Mouse (Mus musculus): ENCODE data around the gene Slc43a2. TPM values are rescaled to one million over a fixed set of nuclear protein-coding genes. Genes with fewer than 3 reads are reported as not detected.

The Slc43a2 gene
- polyA plus RNA-seq (2014; fragmentation: Nextera tagmentation; extraction: Ambion mirVana): 4.0 and 5.1 TPM in 2 replicates

GRCm38 (mm10) chr11:75531469-75532242 is at the start of gene Slc43a2:
Gene Slc43a2, plus strand, starts transcription at chr11:75531694.
- Histone ChIP-seq H3K4me2 (replicated peaks; ENCODE audit: low read depth, low read length) (peak within 1 kb of the TSS; percentile 83), H3K4me3 (ENCODE audit: low read depth, low read length) (peak within 1 kb of the TSS; percentile 45), H3K27me3 (ENCODE audit: control insufficient read depth, insufficient read depth, low read length) (no peaks in the 10 kb centered on the region), H3K9me3 (ENCODE audit: control insufficient read depth, low read depth, low read length) (no peaks in the 10 kb centered on the region), H3K4me1 (ENCODE audit: control insufficient read depth, insufficient read depth, low read length) (peaks cover 10% of the 10 kb centered on the region; the same call in 1 of the 2 replicates), H3K9ac (replicated peaks; ENCODE audit: low read depth, low read length) (peak within 1 kb of the TSS; percentile 37; the same call in 1 of the 2 replicates), H3K36me3 (ENCODE audit: control insufficient read depth, insufficient read depth, low read length) (no peaks in the 10 kb centered on the region), H3K27ac (ENCODE audit: low read length) (peak within 1 kb of the TSS; percentile 17)
- WGBS: under 1% methylated on average over 62 of the region's 62 CpGs
- peak; percentile 91 for ATAC-seq (ENCODE audit: insufficient number of reproducible peaks, insufficient read depth, low FRiP score, low read depth)

- Histone ChIP-seq H3K4me3 (ENCODE audit: low read depth, low read length) (peak overlapping the region; percentile 72), H3K9ac (replicated peaks; ENCODE audit: low read depth, low read length) (no peak overlapping the region)
- 26% methylated on average over 3 of the region's 3 CpGs for WGBS
Observed at GRCm38 (mm10) chr11:75486192-75486591, 45.3 kb upstream of the Slc43a2 start.

GRCm38 (mm10) chr11:75486601-75487285 is 44.8 kb upstream of the Slc43a2 start, which contains the start of gene Prpf8:
Gene Prpf8, plus strand, starts transcription at chr11:75486816.
- ATAC-seq (ENCODE audit: insufficient number of reproducible peaks, insufficient read depth, low FRiP score, low read depth): peak; percentile 99
- peak within 1 kb of the TSS; percentile 41; the same call in 1 of the 2 replicates for H3K27ac ChIP-seq (ENCODE audit: low read length)
- H3K9ac ChIP-seq (replicated peaks; ENCODE audit: low read depth, low read length): peak within 1 kb of the TSS; percentile 58
- peaks cover 30% of the 10 kb centered on the region for H3K36me3 ChIP-seq (ENCODE audit: control insufficient read depth, insufficient read depth, low read length)
- no peaks in the 10 kb centered on the region for H3K27me3 ChIP-seq (ENCODE audit: control insufficient read depth, insufficient read depth, low read length)
- H3K4me1 ChIP-seq (ENCODE audit: control insufficient read depth, insufficient read depth, low read length): peaks cover 10% of the 10 kb centered on the region
- under 1% methylated on average over 52 of the region's 52 CpGs for WGBS
- H3K4me3 ChIP-seq (ENCODE audit: low read depth, low read length): peak within 1 kb of the TSS; percentile 72
- H3K9me3 ChIP-seq (ENCODE audit: control insufficient read depth, low read depth, low read length): no peaks in the 10 kb centered on the region
- H3K4me2 ChIP-seq (replicated peaks; ENCODE audit: low read depth, low read length): peak within 1 kb of the TSS; percentile 69

More at GRCm38 (mm10) chr11:75486192-75486591, 45.3 kb upstream of the Slc43a2 start:
- Histone ChIP-seq H3K36me3 (ENCODE audit: control insufficient read depth, insufficient read depth, low read length) (peaks cover 25% of the 10 kb centered on the region), H3K27me3 (ENCODE audit: control insufficient read depth, insufficient read depth, low read length) (no peaks in the 10 kb centered on the region), H3K27ac (ENCODE audit: low read length) (no peak overlapping the region), H3K4me2 (replicated peaks; ENCODE audit: low read depth, low read length) (peak overlapping the region; percentile 28), H3K9me3 (ENCODE audit: control insufficient read depth, low read depth, low read length) (no peaks in the 10 kb centered on the region), H3K4me1 (ENCODE audit: control insufficient read depth, insufficient read depth, low read length) (peaks cover 10% of the 10 kb centered on the region)
- ATAC-seq (ENCODE audit: insufficient number of reproducible peaks, insufficient read depth, low FRiP score, low read depth): peak; percentile 17; the same call in 1 of the 2 replicates

GRCm38 (mm10) chr11:75487496-75487895 is 44.0 kb upstream of the Slc43a2 start:
- Histone ChIP-seq H3K4me3 (ENCODE audit: low read depth, low read length) (peak overlapping the region; percentile 72), H3K9ac (replicated peaks; ENCODE audit: low read depth, low read length) (peak overlapping the region; percentile 58), H3K4me1 (ENCODE audit: control insufficient read depth, insufficient read depth, low read length) (peaks cover 10% of the 10 kb centered on the region), H3K36me3 (ENCODE audit: control insufficient read depth, insufficient read depth, low read length) (peaks cover 38% of the 10 kb centered on the region), H3K27ac (ENCODE audit: low read length) (no peak overlapping the region), H3K4me2 (replicated peaks; ENCODE audit: low read depth, low read length) (peak overlapping the region; percentile 69), H3K27me3 (ENCODE audit: control insufficient read depth, insufficient read depth, low read length) (no peaks in the 10 kb centered on the region), H3K9me3 (ENCODE audit: control insufficient read depth, low read depth, low read length) (no peaks in the 10 kb centered on the region)
- WGBS: 39% methylated on average over 6 of the region's 6 CpGs
- ATAC-seq (ENCODE audit: insufficient number of reproducible peaks, insufficient read depth, low FRiP score, low read depth): no peak

GRCm38 (mm10) chr11:75494296-75495049 is 37.0 kb upstream of the Slc43a2 start:
- Histone ChIP-seq H3K9me3 (ENCODE audit: control insufficient read depth, low read depth, low read length) (no peaks in the 10 kb centered on the region), H3K9ac (replicated peaks; ENCODE audit: low read depth, low read length) (no peak overlapping the region), H3K27me3 (ENCODE audit: control insufficient read depth, insufficient read depth, low read length) (no peaks in the 10 kb centered on the region), H3K36me3 (ENCODE audit: control insufficient read depth, insufficient read depth, low read length) (peaks cover 98% of the 10 kb centered on the region), H3K27ac (ENCODE audit: low read length) (no peak overlapping the region), H3K4me1 (ENCODE audit: control insufficient read depth, insufficient read depth, low read length) (no peaks in the 10 kb centered on the region), H3K4me3 (ENCODE audit: low read depth, low read length) (no peak overlapping the region), H3K4me2 (replicated peaks; ENCODE audit: low read depth, low read length) (no peak overlapping the region)
- 88% methylated on average over 10 of the region's 10 CpGs for WGBS
- no peak for ATAC-seq (ENCODE audit: insufficient number of reproducible peaks, insufficient read depth, low FRiP score, low read depth)

- H3K36me3 ChIP-seq (ENCODE audit: control insufficient read depth, insufficient read depth, low read length): peaks cover 97% of the 10 kb centered on the region
- no peaks in the 10 kb centered on the region for H3K4me1 ChIP-seq (ENCODE audit: control insufficient read depth, insufficient read depth, low read length)
- H3K27me3 ChIP-seq (ENCODE audit: control insufficient read depth, insufficient read depth, low read length): no peaks in the 10 kb centered on the region
- no peak overlapping the region for H3K4me3 ChIP-seq (ENCODE audit: low read depth, low read length)
- 77% methylated on average over 1 of the region's 1 CpGs for WGBS
- H3K4me2 ChIP-seq (replicated peaks; ENCODE audit: low read depth, low read length): no peak overlapping the region
- no peaks in the 10 kb centered on the region for H3K9me3 ChIP-seq (ENCODE audit: control insufficient read depth, low read depth, low read length)
- ATAC-seq (ENCODE audit: insufficient number of reproducible peaks, insufficient read depth, low FRiP score, low read depth): no peak
- no peak overlapping the region for H3K9ac ChIP-seq (replicated peaks; ENCODE audit: low read depth, low read length)
- H3K27ac ChIP-seq (ENCODE audit: low read length): no peak overlapping the region
Observed at GRCm38 (mm10) chr11:75498126-75498525, 33.4 kb upstream of the Slc43a2 start.

- peaks cover 61% of the 10 kb centered on the region for H3K36me3 ChIP-seq (ENCODE audit: control insufficient read depth, insufficient read depth, low read length)
- H3K4me1 ChIP-seq (ENCODE audit: control insufficient read depth, insufficient read depth, low read length): peaks cover 16% of the 10 kb centered on the region
- no peak overlapping the region for H3K27ac ChIP-seq (ENCODE audit: low read length)
- H3K9ac ChIP-seq (replicated peaks; ENCODE audit: low read depth, low read length): no peak overlapping the region
- no peaks in the 10 kb centered on the region for H3K9me3 ChIP-seq (ENCODE audit: control insufficient read depth, low read depth, low read length)
- ATAC-seq (ENCODE audit: insufficient number of reproducible peaks, insufficient read depth, low FRiP score, low read depth): no peak
- no peak overlapping the region for H3K4me3 ChIP-seq (ENCODE audit: low read depth, low read length)
- no peak overlapping the region for H3K4me2 ChIP-seq (replicated peaks; ENCODE audit: low read depth, low read length)
- WGBS: 92% methylated on average over 4 of the region's 4 CpGs
- H3K27me3 ChIP-seq (ENCODE audit: control insufficient read depth, insufficient read depth, low read length): no peaks in the 10 kb centered on the region
Observed at GRCm38 (mm10) chr11:75508162-75508561, 23.3 kb upstream of the Slc43a2 start.

- Histone ChIP-seq H3K4me2 (replicated peaks; ENCODE audit: low read depth, low read length) (no peak overlapping the region), H3K36me3 (ENCODE audit: control insufficient read depth, insufficient read depth, low read length) (peaks cover 53% of the 10 kb centered on the region), H3K27me3 (ENCODE audit: control insufficient read depth, insufficient read depth, low read length) (no peaks in the 10 kb centered on the region), H3K9ac (replicated peaks; ENCODE audit: low read depth, low read length) (no peak overlapping the region), H3K4me1 (ENCODE audit: control insufficient read depth, insufficient read depth, low read length) (peaks cover 16% of the 10 kb centered on the region), H3K9me3 (ENCODE audit: control insufficient read depth, low read depth, low read length) (no peaks in the 10 kb centered on the region), H3K4me3 (ENCODE audit: low read depth, low read length) (no peak overlapping the region), H3K27ac (ENCODE audit: low read length) (no peak overlapping the region)
- ATAC-seq (ENCODE audit: insufficient number of reproducible peaks, insufficient read depth, low FRiP score, low read depth): no peak
- WGBS: 63% methylated on average over 8 of the region's 8 CpGs
Observed at GRCm38 (mm10) chr11:75508904-75509303, 22.6 kb upstream of the Slc43a2 start.

Measured in stomach, embryonic 14.5 days (tissue).